ENCODE assay signal across 9 mouse cellular contexts in genomic region chr4:132113411-132114095, GRCm38 (mm10). TPM values are rescaled to one million over a fixed set of nuclear protein-coding genes. Genes with fewer than 3 reads are reported as not detected.
DNase-seq lines count a peak whose midpoint lies in the region; ATAC-seq and TF ChIP-seq lines count a peak whose summit lies in the region.
"Had no signal": no experiment of that assay in that cellular context is flagged by ENCODE, and none has a peak within 500 bp of the region (broad histone marks: within the 10 kb centered on the region; RNA-seq: fewer than 3 reads in every experiment).

No protein-coding gene starts in this region.

- peak overlapping the region; percentile 68 for H3K4me2 ChIP-seq in heart, embryonic 13.5 days
- peak overlapping the region; percentile 52 for H3K4me2 ChIP-seq in forebrain, embryonic 13.5 days
- peak overlapping the region; percentile 51 for H3K4me2 ChIP-seq in limb, embryonic 15.5 days
- peak overlapping the region; percentile 42 for H3K4me2 ChIP-seq in neural tube, embryonic 11.5 days (ENCODE audit: low read depth)

- peaks cover 9% of the 10 kb centered on the region for H3K4me1 ChIP-seq in heart, embryonic 13.5 days
- H3K4me1 ChIP-seq in ES-Bruce4 (ENCODE audit: control insufficient read depth, insufficient read depth, low read length), result no peaks in the 10 kb centered on the region
- H3K4me1 ChIP-seq in forebrain, embryonic 13.5 days, result peaks cover 18% of the 10 kb centered on the region
- peaks cover 3% of the 10 kb centered on the region; the same call in 1 of the 2 replicates for H3K4me1 ChIP-seq in limb, embryonic 15.5 days
- 0 out of 2 replicates have a peak, but pooled peaks cover 10% of the 10 kb centered on the region for H3K4me1 ChIP-seq in neural tube, embryonic 11.5 days (ENCODE audit: control insufficient read depth, insufficient read depth, low read length)

- TF ChIP-seq CTCF in ES-Bruce4 (IDR thresholded peaks at IDR 0.05; ENCODE audit: low read depth, low read length), result peak; percentile 37

- H3K9me3 ChIP-seq in heart, embryonic 13.5 days, result no peaks in the 10 kb centered on the region
- no peaks in the 10 kb centered on the region for H3K9me3 ChIP-seq in ES-Bruce4 (replicated peaks; ENCODE audit: control insufficient read depth, insufficient read depth, low read length, poor library complexity, severe bottlenecking)
- H3K9me3 ChIP-seq in forebrain, embryonic 13.5 days (replicated peaks), result no peaks in the 10 kb centered on the region
- H3K9me3 ChIP-seq in limb, embryonic 15.5 days, result no peaks in the 10 kb centered on the region
- H3K9me3 ChIP-seq in neural tube, embryonic 11.5 days (ENCODE audit: control insufficient read depth, low read length), result no peaks in the 10 kb centered on the region

- 33% methylated on average over 53 of the region's 53 CpGs for WGBS in heart, embryonic 13.5 days
- 38% methylated on average over 53 of the region's 53 CpGs for WGBS in forebrain, embryonic 13.5 days
- 35% methylated on average over 53 of the region's 53 CpGs for WGBS in limb, embryonic 15.5 days
- 37% methylated on average over 53 of the region's 53 CpGs for WGBS in neural tube, embryonic 11.5 days

- peak; percentile 33; the same call in 1 of the 2 replicates for TF ChIP-seq EP300 in ES-Bruce4 (IDR thresholded peaks at IDR 0.05; ENCODE audit: insufficient read depth, low read depth, low read length)

- no peak for TF ChIP-seq POLR2A in ES-Bruce4 (IDR thresholded peaks at IDR 0.05; ENCODE audit: insufficient read depth, low read length)

- no peak overlapping the region for H3K27ac ChIP-seq in heart, embryonic 13.5 days (replicated peaks)
- H3K27ac ChIP-seq in ES-Bruce4 (ENCODE audit: insufficient read depth, low read length), result no peak overlapping the region
- no peak overlapping the region for H3K27ac ChIP-seq in forebrain, embryonic 13.5 days
- no peak overlapping the region for H3K27ac ChIP-seq in limb, embryonic 15.5 days
- no peak overlapping the region for H3K27ac ChIP-seq in neural tube, embryonic 11.5 days (ENCODE audit: low read depth, low read length)

- H3K27me3 ChIP-seq in heart, embryonic 13.5 days (replicated peaks), result peaks cover 66% of the 10 kb centered on the region
- H3K27me3 ChIP-seq in ES-Bruce4 (ENCODE audit: control insufficient read depth, insufficient read depth, low read length, poor library complexity, severe bottlenecking), result no peaks in the 10 kb centered on the region
- H3K27me3 ChIP-seq in forebrain, embryonic 13.5 days, result peaks cover 23% of the 10 kb centered on the region; the same call in 1 of the 2 replicates
- peaks cover 16% of the 10 kb centered on the region for H3K27me3 ChIP-seq in limb, embryonic 15.5 days
- H3K27me3 ChIP-seq in neural tube, embryonic 11.5 days (ENCODE audit: control insufficient read depth, insufficient read depth, low read length), result no peaks in the 10 kb centered on the region
- H3K27me3 ChIP-seq: Patski had no signal

- no peaks in the 10 kb centered on the region for H3K36me3 ChIP-seq in heart, embryonic 13.5 days
- no peaks in the 10 kb centered on the region for H3K36me3 ChIP-seq in ES-Bruce4 (ENCODE audit: control insufficient read depth, insufficient read depth, low read length, poor library complexity, severe bottlenecking)
- no peaks in the 10 kb centered on the region for H3K36me3 ChIP-seq in forebrain, embryonic 13.5 days (ENCODE audit: poor library complexity, severe bottlenecking)
- no peaks in the 10 kb centered on the region for H3K36me3 ChIP-seq in limb, embryonic 15.5 days
- no peaks in the 10 kb centered on the region for H3K36me3 ChIP-seq in neural tube, embryonic 11.5 days (ENCODE audit: control insufficient read depth, insufficient read depth, low read length)

- peak overlapping the region; percentile 45 for H3K4me3 ChIP-seq in heart, embryonic 13.5 days
- H3K4me3 ChIP-seq in ES-Bruce4 (ENCODE audit: low read depth, low read length), result peak overlapping the region; percentile 19
- peak overlapping the region; percentile 31 for H3K4me3 ChIP-seq in forebrain, embryonic 13.5 days
- peak overlapping the region; percentile 32 for H3K4me3 ChIP-seq in limb, embryonic 15.5 days
- peak overlapping the region; percentile 24 for H3K4me3 ChIP-seq in neural tube, embryonic 11.5 days (ENCODE audit: low read depth, low read length)

- DNase-seq in heart, adult 8-10 months (ENCODE audit: low spot score), result no peak
- DNase-seq in neural tube, embryonic 11.5 days (ENCODE audit: low spot score), result peak; percentile 49
- no peak for DNase-seq in urinary bladder, postnatal 25 days (ENCODE audit: low spot score)
- DNase-seq in adrenal gland, adult 2 months, result no peak

- H3K9ac ChIP-seq in heart, embryonic 13.5 days, result peak overlapping the region; percentile 51
- H3K9ac ChIP-seq in ES-Bruce4 (ENCODE audit: low read depth, poor library complexity, severe bottlenecking), result peak overlapping the region; percentile 22
- peak overlapping the region; percentile 21 for H3K9ac ChIP-seq in forebrain, embryonic 13.5 days
- H3K9ac ChIP-seq in limb, embryonic 15.5 days, result no peak overlapping the region
- peak overlapping the region; percentile 30; the same call in 1 of the 2 replicates for H3K9ac ChIP-seq in neural tube, embryonic 11.5 days (ENCODE audit: low read length)

- no peak for ATAC-seq in heart, embryonic 13.5 days (ENCODE audit: extremely low read depth, insufficient number of reproducible peaks, low FRiP score, low TSS enrichment)
- ATAC-seq in forebrain, embryonic 13.5 days, result no peak
- ATAC-seq in limb, embryonic 15.5 days (ENCODE audit: insufficient number of reproducible peaks, low FRiP score, low TSS enrichment, low read depth), result no peak
- no peak for ATAC-seq in neural tube, embryonic 11.5 days (ENCODE audit: insufficient read depth, low FRiP score, low TSS enrichment)
- ATAC-seq: Patski had no signal

RNA-seq across cellular contexts. Expression of gene Oprd1, which starts 30.7 kb away (rescaled TPM):
- polyA plus RNA-seq in heart, embryonic 13.5 days (2015; fragmentation: Nextera tagmentation; extraction: Ambion mirVana), result 0.96 and 1.3 TPM in 2 replicates
- under 1 TPM; 0.09 to 0.28 (median 0.21) TPM for total RNA-seq in heart, adult 8-10 months (2022)
- polyA plus RNA-seq in ES-Bruce4 (2011; ENCODE audit: insufficient read depth, insufficient read length, low read depth, missing spikeins), result 0.54 and 0.82 TPM in 2 replicates
- polyA plus RNA-seq in forebrain, embryonic 13.5 days (2015; fragmentation: Nextera tagmentation; extraction: Ambion mirVana), result 0.06 and 0.12 TPM in 2 replicates
- 0.17 and 0.18 TPM in 2 replicates for polyA plus RNA-seq in limb, embryonic 15.5 days (2015; fragmentation: Nextera tagmentation; extraction: Ambion mirVana)
- 0.05 and 0.08 TPM in 2 replicates for polyA plus RNA-seq in neural tube, embryonic 11.5 days (2014; fragmentation: Nextera tagmentation; extraction: Ambion mirVana)
- under 1 TPM; 0.63 to 0.90 TPM for total RNA-seq in adrenal gland, adult 2 months (2021)
- polyA plus RNA-seq in adrenal gland, adult 2 months (2012; rRNA removed), result 1.3 and 1.6 TPM in 2 replicates
- polyA plus RNA-seq: Patski had no signal

RNA-seq across cellular contexts. Expression of gene Epb41, which starts 38.4 kb away (rescaled TPM):
- polyA plus RNA-seq in heart, embryonic 13.5 days (2015; fragmentation: Nextera tagmentation; extraction: Ambion mirVana), result 58.5 and 76.5 TPM in 2 replicates
- 100 to 1,000 TPM; 117 to 139 (median 131) TPM for total RNA-seq in heart, adult 8-10 months (2022)
- 61.8 and 68.8 TPM in 2 replicates for polyA plus RNA-seq in ES-Bruce4 (2011; ENCODE audit: insufficient read depth, insufficient read length, low read depth, missing spikeins)
- polyA plus RNA-seq in forebrain, embryonic 13.5 days (2015; fragmentation: Nextera tagmentation; extraction: Ambion mirVana), result 75.0 and 84.1 TPM in 2 replicates
- 57.3 and 59.8 TPM in 2 replicates for polyA plus RNA-seq in limb, embryonic 15.5 days (2015; fragmentation: Nextera tagmentation; extraction: Ambion mirVana)
- 200 and 203 TPM in 2 replicates for polyA plus RNA-seq in neural tube, embryonic 11.5 days (2014; fragmentation: Nextera tagmentation; extraction: Ambion mirVana)
- total RNA-seq in adrenal gland, adult 2 months (2021), result 10 to 100 TPM; 59.3 to 66.6 TPM
- 12.2 and 14.7 TPM in 2 replicates for polyA plus RNA-seq in adrenal gland, adult 2 months (2012; rRNA removed)

RNA-seq across cellular contexts. Expression of gene Gm10300, which starts 39.1 kb away (rescaled TPM):
- polyA plus RNA-seq in heart, embryonic 13.5 days (2015; fragmentation: Nextera tagmentation; extraction: Ambion mirVana), result 0.08 and 0.13 TPM in 2 replicates
- under 1 TPM in 3 of 4 experiments, not detected in 1; 0.12 to 0.29 (median 0.13) TPM for total RNA-seq in heart, adult 8-10 months (2022)
- polyA plus RNA-seq in ES-Bruce4 (2011; ENCODE audit: insufficient read depth, insufficient read length, low read depth, missing spikeins), result not detected in 2 replicates
- not detected in 2 replicates for polyA plus RNA-seq in forebrain, embryonic 13.5 days (2015; fragmentation: Nextera tagmentation; extraction: Ambion mirVana)
- 0.10 TPM in 2 replicates for polyA plus RNA-seq in limb, embryonic 15.5 days (2015; fragmentation: Nextera tagmentation; extraction: Ambion mirVana)
- not detected in 2 replicates for polyA plus RNA-seq in neural tube, embryonic 11.5 days (2014; fragmentation: Nextera tagmentation; extraction: Ambion mirVana)
- total RNA-seq in adrenal gland, adult 2 months (2021), result under 1 TPM in 1 of 2 experiments, not detected in 1; 0.31 TPM
- 0.30 and 0.55 TPM in 2 replicates for polyA plus RNA-seq in adrenal gland, adult 2 months (2012; rRNA removed)
